Mouse (Mus musculus) cerebellum, adult 2 months (tissue): ENCODE results near the gene Trmt61a.

Experiments used
- CTCF ChIP-seq: fragments of 200-500 bp; IDR thresholded peaks from 2 replicates; pipeline ENCODE4 v1.5.1; 2011; ENCODE audit warnings: low read depth, mild to moderate bottlenecking, control low read depth, low read length, moderate library complexity, borderline replicate concordance; ENCODE audit not compliant: insufficient read depth
- POLR2A ChIP-seq: fragments of 200-500 bp; IDR thresholded peaks from 2 replicates; pipeline ENCODE4 v1.6.1; 2011; ENCODE audit warnings: low read length, control low read depth, borderline replicate concordance; ENCODE audit not compliant: insufficient read depth

DNA sequence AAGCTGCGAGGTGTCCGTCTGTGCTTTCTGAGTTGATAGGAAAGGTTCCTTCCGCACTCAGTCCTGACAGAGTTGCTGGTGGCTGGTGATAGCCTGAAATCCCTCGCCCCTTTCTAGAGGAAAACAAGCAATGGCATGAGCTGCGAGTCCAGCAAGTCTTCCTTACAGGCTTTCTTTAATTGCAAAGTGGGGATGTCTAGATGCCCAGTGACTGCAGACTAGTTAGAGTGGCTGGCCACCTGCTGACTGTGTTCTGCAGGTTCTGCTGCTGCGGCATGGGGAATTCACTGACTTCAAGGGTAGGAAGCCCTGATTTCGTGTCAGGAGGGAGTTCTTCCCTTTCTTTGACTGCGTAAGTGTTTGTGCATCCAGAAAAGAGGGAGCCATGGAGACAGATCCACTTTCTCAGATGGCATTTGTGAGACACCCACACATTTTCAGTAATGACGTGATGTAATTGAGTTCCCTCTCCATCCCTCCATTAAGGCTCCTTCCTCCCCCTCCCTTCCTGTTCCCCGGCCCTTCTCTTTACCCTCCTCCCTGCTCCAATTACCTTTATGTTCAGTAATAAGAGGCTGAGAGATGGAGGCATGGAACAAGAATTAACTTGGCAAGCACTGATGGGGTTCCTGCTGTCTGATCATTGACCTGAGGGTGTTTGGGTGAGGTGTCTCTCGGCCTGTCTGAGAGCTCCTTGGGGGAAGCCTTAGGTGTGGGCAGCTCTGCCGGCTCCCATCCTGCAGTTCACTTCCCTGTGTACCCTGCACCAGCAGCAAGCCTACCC is 47.6 kb downstream of the Trmt61a start:
- no peak for TF ChIP-seq CTCF
- no peak for TF ChIP-seq POLR2A
